Mouse (Mus musculus): ENCODE measurements around the gene Noc2l.

DNA sequence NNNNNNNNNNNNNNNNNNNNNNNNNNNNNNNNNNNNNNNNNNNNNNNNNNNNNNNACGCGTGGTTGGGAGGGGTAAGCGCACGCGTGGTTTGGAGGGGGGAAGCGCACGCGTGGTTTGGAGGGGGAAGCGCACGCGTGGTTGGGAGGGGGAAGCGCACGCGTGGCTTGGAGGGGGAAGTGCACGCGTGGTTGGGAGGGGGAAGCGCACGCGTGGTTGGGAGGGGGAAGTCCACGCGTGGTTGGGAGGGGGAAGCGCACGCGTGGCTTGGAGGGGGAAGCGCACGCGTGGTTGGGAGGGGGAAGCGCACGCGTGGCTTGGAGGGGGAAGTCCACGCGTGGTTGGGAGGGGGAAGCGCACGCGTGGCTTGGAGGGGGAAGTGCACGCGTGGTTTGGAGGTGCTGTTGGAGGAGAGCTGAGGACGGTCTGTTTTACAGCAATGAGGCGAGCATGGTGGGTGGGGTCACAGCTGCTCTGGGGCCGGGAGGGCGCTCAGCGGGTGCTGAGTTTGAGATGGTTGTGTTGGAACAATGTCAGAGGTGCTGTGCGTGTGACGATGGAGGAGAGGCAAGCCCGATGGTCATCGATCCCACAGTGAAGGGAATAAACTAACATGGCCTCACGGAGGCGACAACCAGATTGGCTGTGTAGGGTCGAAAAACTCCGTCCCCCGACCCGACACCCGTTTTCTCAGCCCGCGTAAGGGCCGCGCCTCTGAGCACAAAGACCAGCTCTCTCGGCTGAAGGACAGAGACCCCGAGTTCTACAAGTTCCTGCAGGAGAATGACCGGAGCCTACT is 1.0 kb downstream of the Noc2l start:
- TF ChIP-seq CTCF (IDR thresholded peaks at IDR 0.05; ENCODE audit: borderline replicate concordance, insufficient read depth, low read length): no peak
- no peak for TF ChIP-seq POLR2A (IDR thresholded peaks at IDR 0.05; ENCODE audit: low read depth, low read length)
